Mouse (Mus musculus) limb, embryonic 15.5 days (tissue): ENCODE data around the gene Spout1. TPM values are rescaled to one million over a fixed set of nuclear protein-coding genes. Genes with fewer than 3 reads are reported as not detected.
"Not testable (repeated sequence)": the region's sequence is repeated elsewhere in the genome, so short reads cannot be mapped to it uniquely, and the experiment has no call there.

Source experiments
- ATAC-seq: fragments of 200-750 bp; cut with Nextera tagmentation; 2 replicates; pipeline ENCODE4 v1.8.0; 2017; ENCODE audit warnings: low read depth, moderate TSS enrichment; ENCODE audit not compliant: insufficient number of reproducible peaks, low FRiP score, low TSS enrichment
- H3K27ac ChIP-seq: fragments of 300-500 bp; sonication (generic); 2 replicates; pipeline ENCODE4 v1.5.1; 2015; ENCODE audit warnings: moderate library complexity, mild to moderate bottlenecking, inconsistent platforms
- H3K27me3 ChIP-seq: fragments of 300-500 bp; sonication (generic); 2 replicates; pipeline ENCODE4 v1.6.1; 2015; ENCODE audit warnings: inconsistent platforms
- H3K36me3 ChIP-seq: fragments of 300-500 bp; sonication (generic); 2 replicates; pipeline ENCODE4 v1.6.1; 2015; ENCODE audit warnings: inconsistent platforms
- H3K4me1 ChIP-seq: fragments of 300-500 bp; sonication (generic); 2 replicates; pipeline ENCODE4 v1.6.1; 2015; ENCODE audit warnings: inconsistent platforms
- H3K4me2 ChIP-seq: fragments of 300-500 bp; sonication (generic); 2 replicates; pipeline ENCODE4 v1.6.1; 2015; ENCODE audit warnings: mild to moderate bottlenecking, inconsistent platforms
- H3K4me3 ChIP-seq: fragments of 300-500 bp; sonication (generic); 2 replicates; pipeline ENCODE4 v1.5.1; 2015; ENCODE audit warnings: mild to moderate bottlenecking, inconsistent platforms
- H3K9ac ChIP-seq: fragments of 300-500 bp; sonication (generic); 2 replicates; pipeline ENCODE4 v1.6.1; 2015; ENCODE audit warnings: inconsistent platforms
- H3K9me3 ChIP-seq: fragments of 300-500 bp; sonication (generic); 2 replicates; pipeline ENCODE4 v1.6.1; 2016; ENCODE audit warnings: inconsistent platforms
- WGBS: fragments of 180-500 bp; shearing (Covaris S2); methylation state at CpG from one replicate; pipeline ENCODE4 v1.1.7; 2015; 5-methylcytosine and 5-hydroxymethylcytosine counted together
- polyA plus RNA-seq: library from polyadenylated mRNA; unstranded; fragments of >200 nt; fragmentation: Nextera tagmentation; extraction: Ambion mirVana; gene quantifications from 2 replicates; pipeline ENCODE4 v1.2.1, GENCODE M21; 2015

Spout1 gene
- polyA plus RNA-seq, 1 experiment from 2014 or later, result 75.0 TPM

DNA sequence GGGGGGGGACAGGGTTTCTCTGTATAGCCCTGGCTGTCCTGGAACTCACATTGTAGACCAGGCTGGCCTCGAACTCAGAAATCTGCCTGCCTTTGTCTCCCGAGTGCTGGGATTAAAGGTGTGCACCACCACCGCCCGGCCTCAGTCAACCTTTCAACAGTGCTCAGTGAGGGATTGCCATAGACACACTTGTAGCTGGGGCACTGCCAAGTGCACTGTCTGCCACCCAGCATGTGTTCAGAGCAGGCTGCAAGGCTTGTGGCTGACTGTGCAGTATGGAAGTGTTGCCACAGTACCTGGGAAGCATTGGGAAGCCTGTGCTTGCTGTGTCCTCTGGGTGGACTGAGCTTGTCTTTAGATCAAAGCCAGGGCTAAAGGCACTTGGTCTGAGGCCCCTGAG is 38.2 kb downstream of the Spout1 start:
- peaks cover 88% of the 10 kb centered on the region for H3K36me3 ChIP-seq
- WGBS, result 94% methylated on average over 4 of the region's 4 CpGs
- H3K27ac ChIP-seq, H3K4me2 ChIP-seq, H3K4me1 ChIP-seq, H3K4me3 ChIP-seq, H3K27me3 ChIP-seq, ATAC-seq, H3K9ac ChIP-seq, H3K9me3 ChIP-seq: not testable (repeated sequence)

DNA sequence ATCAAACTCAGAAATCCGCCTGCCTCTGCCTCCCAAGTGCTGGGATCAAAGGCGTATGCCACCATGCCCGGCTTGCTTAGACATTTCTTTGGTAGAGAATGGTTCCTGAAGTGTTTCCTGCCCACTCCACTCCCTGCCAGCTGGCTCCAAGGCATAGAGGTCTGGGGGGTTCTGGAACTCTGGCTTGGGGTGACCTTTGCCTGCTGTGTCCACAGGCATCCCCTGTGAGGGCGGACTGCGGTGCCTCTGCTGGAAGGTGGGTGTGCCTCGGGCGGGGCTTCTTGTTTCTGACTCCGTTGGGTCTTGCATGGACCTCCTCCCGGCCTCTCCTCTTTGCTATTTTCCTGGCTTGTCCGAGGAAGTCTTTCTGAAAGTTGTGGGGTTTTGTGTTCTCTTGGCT is 41.8 kb downstream of the Spout1 start:
- Histone ChIP-seq H3K27ac (no peak overlapping the region), H3K4me2 (no peak overlapping the region), H3K4me3 (no peak overlapping the region), H3K36me3 (peaks cover 53% of the 10 kb centered on the region), H3K9ac (no peak overlapping the region), H3K4me1 (peaks cover 26% of the 10 kb centered on the region), H3K27me3 (no peaks in the 10 kb centered on the region), H3K9me3 (no peaks in the 10 kb centered on the region)
- WGBS, result 84% methylated on average over 10 of the region's 10 CpGs
- ATAC-seq, result no peak

GRCm38 (mm10) chr2:30134928-30135620 is 43.2 kb downstream of the Spout1 start:
- WGBS, result 62% methylated on average over 10 of the region's 10 CpGs
- Histone ChIP-seq H3K36me3 (peaks cover 39% of the 10 kb centered on the region), H3K4me3 (peak overlapping the region; percentile 94), H3K9me3 (no peaks in the 10 kb centered on the region), H3K27me3 (no peaks in the 10 kb centered on the region), H3K4me1 (peaks cover 26% of the 10 kb centered on the region), H3K27ac (0 out of 2 replicates have a peak overlapping the region, but pooled peaks have one; percentile 88), H3K4me2 (peak overlapping the region; percentile 80), H3K9ac (peak overlapping the region; percentile 86; the same call in 1 of the 2 replicates)
- ATAC-seq, result no peak

DNA sequence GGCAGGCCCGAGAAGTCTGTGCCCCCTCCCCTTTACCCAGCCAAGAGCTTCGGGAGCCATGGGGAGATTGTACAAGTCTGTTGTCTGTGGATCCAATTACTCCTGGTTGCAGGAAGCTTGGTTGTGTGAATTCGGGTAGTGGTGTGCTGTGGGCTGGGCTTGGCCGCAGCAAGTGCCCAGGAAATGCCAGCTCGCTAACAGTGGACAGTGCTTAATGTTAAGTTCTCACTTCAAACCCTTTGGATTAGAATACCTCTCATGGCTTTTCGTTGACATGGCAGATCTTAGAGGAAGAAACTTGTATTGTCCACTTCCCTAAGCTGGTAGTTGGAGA is 43.9 kb downstream of the Spout1 start:
- H3K27me3 ChIP-seq, result no peaks in the 10 kb centered on the region
- peaks cover 37% of the 10 kb centered on the region for H3K36me3 ChIP-seq
- H3K4me2 ChIP-seq, result peak overlapping the region; percentile 80
- peak overlapping the region; percentile 94 for H3K4me3 ChIP-seq
- peak overlapping the region; percentile 86 for H3K9ac ChIP-seq
- peak overlapping the region; percentile 88 for H3K27ac ChIP-seq
- H3K9me3 ChIP-seq, result no peaks in the 10 kb centered on the region
- no peak for ATAC-seq
- H3K4me1 ChIP-seq, result peaks cover 26% of the 10 kb centered on the region
- 24% methylated on average over 6 of the region's 6 CpGs for WGBS

GRCm38 (mm10) chr2:30133613-30134377 is 44.5 kb downstream of the Spout1 start, which contains the start of gene Tbc1d13:
TSS of gene Tbc1d13 (plus strand) at chr2:30133746.
- peaks cover 26% of the 10 kb centered on the region for H3K4me1 ChIP-seq
- peak within 1 kb of the TSS; percentile 80 for H3K4me2 ChIP-seq
- no peaks in the 10 kb centered on the region for H3K27me3 ChIP-seq
- H3K27ac ChIP-seq, result peak within 1 kb of the TSS; percentile 88
- H3K36me3 ChIP-seq, result peaks cover 34% of the 10 kb centered on the region
- no peaks in the 10 kb centered on the region for H3K9me3 ChIP-seq
- under 1% methylated on average over 46 of the region's 46 CpGs for WGBS
- ATAC-seq, result peak; percentile 91
- peak within 1 kb of the TSS; percentile 94 for H3K4me3 ChIP-seq
- peak within 1 kb of the TSS; percentile 86 for H3K9ac ChIP-seq

- peaks cover 26% of the 10 kb centered on the region for H3K4me1 ChIP-seq
- peak overlapping the region; percentile 86; the same call in 1 of the 2 replicates for H3K9ac ChIP-seq
- WGBS, result 11% methylated on average over 16 of the region's 16 CpGs
- no peaks in the 10 kb centered on the region for H3K27me3 ChIP-seq
- H3K9me3 ChIP-seq, result no peaks in the 10 kb centered on the region
- peak overlapping the region; percentile 88 for H3K27ac ChIP-seq
- H3K4me3 ChIP-seq, result peak overlapping the region; percentile 94
- ATAC-seq, result peak; percentile 20; the same call in 1 of the 2 replicates
- peaks cover 27% of the 10 kb centered on the region for H3K36me3 ChIP-seq
- peak overlapping the region; percentile 80 for H3K4me2 ChIP-seq
Measured at GRCm38 (mm10) chr2:30132801-30133612, 45.3 kb downstream of the Spout1 start.

- H3K4me2 ChIP-seq, H3K9me3 ChIP-seq, H3K9ac ChIP-seq, H3K4me3 ChIP-seq, H3K27ac ChIP-seq, H3K36me3 ChIP-seq, H3K27me3 ChIP-seq, ATAC-seq: not testable (repeated sequence)
- WGBS, result 47% methylated on average over 5 of the region's 5 CpGs
- peaks cover 24% of the 10 kb centered on the region for H3K4me1 ChIP-seq
Measured at GRCm38 (mm10) chr2:30131240-30131639, 47.0 kb downstream of the Spout1 start.

DNA sequence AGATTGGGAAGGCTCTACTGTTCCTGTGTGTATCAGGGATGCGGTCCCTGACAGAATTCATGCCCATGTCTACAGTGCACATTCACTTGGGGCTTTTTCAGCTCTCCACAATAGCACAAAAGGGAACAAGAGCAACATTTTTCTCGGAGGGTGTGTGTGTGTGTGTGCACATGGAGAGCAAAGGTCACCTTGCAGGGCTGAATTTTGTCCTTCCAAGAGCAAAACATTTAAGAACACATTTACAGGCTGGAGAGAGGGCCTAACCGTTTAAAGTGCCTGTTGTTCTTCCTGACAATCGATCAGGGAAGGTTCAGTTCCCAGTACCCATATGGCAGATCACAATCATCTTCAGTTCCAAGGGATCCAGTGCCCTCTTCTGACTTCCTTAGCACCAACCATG is 48.1 kb downstream of the Spout1 start:
- no peak overlapping the region for H3K9ac ChIP-seq
- no peak overlapping the region for H3K27ac ChIP-seq
- no peaks in the 10 kb centered on the region for H3K9me3 ChIP-seq
- H3K27me3 ChIP-seq, result no peaks in the 10 kb centered on the region
- H3K4me1 ChIP-seq, result peaks cover 24% of the 10 kb centered on the region
- ATAC-seq, result no peak
- H3K4me2 ChIP-seq, result no peak overlapping the region
- 87% methylated on average over 4 of the region's 4 CpGs for WGBS
- H3K36me3 ChIP-seq, result no peaks in the 10 kb centered on the region
- H3K4me3 ChIP-seq, result no peak overlapping the region

GRCm38 (mm10) chr2:30128789-30129188 is 49.5 kb downstream of the Spout1 start:
- H3K4me2 ChIP-seq, result no peak overlapping the region
- H3K36me3 ChIP-seq, result no peaks in the 10 kb centered on the region
- H3K9ac ChIP-seq, result no peak overlapping the region
- no peak for ATAC-seq
- H3K4me1 ChIP-seq, result peaks cover 21% of the 10 kb centered on the region
- WGBS, result 32% methylated on average over 2 of the region's 2 CpGs
- H3K27ac ChIP-seq, result no peak overlapping the region
- H3K27me3 ChIP-seq, result no peaks in the 10 kb centered on the region
- no peak overlapping the region for H3K4me3 ChIP-seq
- H3K9me3 ChIP-seq, result no peaks in the 10 kb centered on the region

- Histone ChIP-seq H3K9ac (peak within 1 kb of the TSS; percentile 65), H3K27ac (peak within 1 kb of the TSS; percentile 90), H3K27me3 (no peaks in the 10 kb centered on the region), H3K36me3 (peaks cover 10% of the 10 kb centered on the region; the same call in 1 of the 2 replicates), H3K4me1 (peaks cover 22% of the 10 kb centered on the region), H3K9me3 (no peaks in the 10 kb centered on the region), H3K4me2 (peak within 1 kb of the TSS; percentile 80), H3K4me3 (peak within 1 kb of the TSS; percentile 76)
- peak; percentile 93 for ATAC-seq
- WGBS, result 9% methylated on average over 31 of the region's 31 CpGs
Measured at GRCm38 (mm10) chr2:30124472-30125274, 53.6 kb downstream of the Spout1 start, which contains the start of gene Zer1. TSS of gene Zer1 (minus strand) at chr2:30124585.
